Mouse (Mus musculus): ENCODE data around the gene Ros1. TPM values are rescaled to one million over a fixed set of nuclear protein-coding genes. Genes with fewer than 3 reads are reported as not detected.

The Ros1 gene
- not detected in 2 replicates for polyA plus RNA-seq (2012; rRNA removed)

DNA sequence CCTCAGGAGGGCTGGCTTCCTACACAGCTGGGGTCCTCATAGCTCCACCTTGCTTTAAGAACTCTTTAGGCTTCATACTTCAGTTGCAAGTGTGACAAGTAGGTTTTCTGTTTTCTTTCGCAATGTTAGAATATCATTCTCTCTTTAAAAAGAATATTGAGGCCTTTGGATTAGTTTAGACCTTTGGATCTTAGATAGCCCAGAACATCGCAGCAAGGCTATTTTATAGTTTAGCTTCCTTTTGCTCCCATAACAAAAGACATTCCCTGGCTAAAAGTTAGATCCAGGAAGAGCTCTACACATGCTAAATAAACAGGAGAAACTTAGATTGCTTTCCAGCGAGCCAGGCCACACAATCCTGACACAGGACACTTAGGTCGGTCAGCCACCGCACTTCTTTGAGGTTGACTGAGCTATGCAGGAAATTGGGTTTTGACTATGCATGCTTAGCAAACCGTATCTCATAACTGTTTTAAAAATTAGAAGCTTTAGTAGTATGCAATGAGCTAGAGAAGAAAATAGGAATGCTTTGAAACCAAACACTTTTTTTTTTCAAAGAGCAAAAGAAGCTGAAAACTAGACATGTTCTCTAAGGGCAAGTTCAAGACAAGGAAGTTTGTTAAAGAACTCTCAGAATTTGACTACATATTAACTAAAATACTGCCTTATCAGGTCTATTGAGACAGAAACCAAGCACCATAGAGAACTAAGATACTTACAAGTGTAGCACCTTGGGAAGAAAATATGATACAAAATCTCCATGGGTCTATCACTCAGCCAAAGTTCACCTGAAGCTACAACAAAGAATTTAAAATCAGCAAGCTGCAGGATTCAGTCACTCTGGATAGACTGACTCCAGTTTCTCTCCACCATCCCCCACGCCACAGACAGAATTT lies at the start of gene Ros1:
Gene Ros1, minus strand, starts transcription at position 288 of the 896 bp plus-strand sequence.
- no peak for TF ChIP-seq POLR2A (IDR thresholded peaks at IDR 0.05; ENCODE audit: extremely low read depth, insufficient read depth, low read length)
- no peak for TF ChIP-seq CTCF (IDR thresholded peaks at IDR 0.05; ENCODE audit: extremely low read depth, insufficient read depth, low read length)
- Histone ChIP-seq H3K27ac (ENCODE audit: insufficient read depth, low read length) (no peak within 1 kb of the TSS), H3K4me3 (ENCODE audit: insufficient read depth, low read length) (no peak within 1 kb of the TSS)

DNA sequence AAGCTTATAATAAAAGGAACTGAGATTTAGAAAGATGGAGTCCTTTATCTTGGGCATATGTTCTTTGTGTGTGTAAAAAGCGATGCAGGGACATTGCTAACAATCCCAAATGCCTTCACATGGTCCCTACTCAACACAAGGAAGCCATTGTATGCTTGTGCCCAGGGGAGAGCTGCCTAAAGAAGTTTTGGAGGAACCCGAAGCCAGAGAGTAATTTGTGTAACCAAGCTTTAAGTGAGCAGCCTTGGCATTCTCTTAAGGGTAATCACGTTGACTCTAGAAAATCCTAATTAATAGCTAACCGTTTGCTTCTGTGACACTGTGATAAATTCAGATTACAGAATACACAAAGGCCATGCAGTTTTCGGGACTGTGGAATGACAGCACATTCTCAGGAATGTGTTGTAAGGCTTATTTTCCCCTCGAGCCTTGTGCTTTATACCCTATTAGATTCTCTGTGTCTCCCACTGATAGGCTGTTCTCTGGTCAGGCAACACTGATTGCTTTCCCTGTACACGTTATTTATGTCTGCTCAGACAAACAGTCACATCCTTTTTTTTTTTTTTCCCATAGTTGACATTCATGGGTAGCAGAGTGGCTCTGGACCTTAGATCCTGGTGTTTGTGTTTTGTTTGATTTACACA lies 47.8 kb upstream of the Ros1 start:
- no peak overlapping the region for H3K27ac ChIP-seq (ENCODE audit: insufficient read depth, low read length)

More for the DNA sequence above, at the start of gene Ros1:
- H3K4me1 ChIP-seq (ENCODE audit: control insufficient read depth, insufficient read depth, low read length): no peaks in the 10 kb centered on the region

DNA sequence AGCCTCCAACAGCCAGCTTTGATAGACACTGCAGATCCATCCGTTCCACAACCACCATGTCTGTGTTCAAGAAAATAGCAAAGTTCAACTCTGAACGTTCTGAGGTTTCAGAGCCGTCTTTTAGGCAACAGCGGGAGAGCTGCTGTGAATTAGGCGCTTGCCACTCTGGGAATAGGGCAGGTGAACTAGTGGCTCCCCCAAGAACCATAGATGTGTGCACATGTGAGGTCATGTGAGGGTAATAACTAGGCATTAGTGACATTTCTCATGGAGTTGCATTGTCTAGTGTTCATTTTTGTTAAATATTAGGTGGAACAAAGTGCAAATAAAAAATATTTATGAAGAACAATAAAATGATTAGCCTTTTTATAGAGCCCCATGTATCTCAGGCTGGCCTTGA lies 47.0 kb upstream of the Ros1 start:
- Histone ChIP-seq H3K4me3 (ENCODE audit: insufficient read depth, low read length) (no peak overlapping the region), H3K4me1 (ENCODE audit: control insufficient read depth, insufficient read depth, low read length) (no peaks in the 10 kb centered on the region), H3K27ac (ENCODE audit: insufficient read depth, low read length) (no peak overlapping the region)
- no peak for TF ChIP-seq POLR2A (IDR thresholded peaks at IDR 0.05; ENCODE audit: extremely low read depth, insufficient read depth, low read length)
- TF ChIP-seq CTCF (IDR thresholded peaks at IDR 0.05; ENCODE audit: extremely low read depth, insufficient read depth, low read length): no peak

More for the DNA sequence above, 47.8 kb upstream of the Ros1 start:
- Histone ChIP-seq H3K4me1 (ENCODE audit: control insufficient read depth, insufficient read depth, low read length) (no peaks in the 10 kb centered on the region), H3K4me3 (ENCODE audit: insufficient read depth, low read length) (no peak overlapping the region)
- TF ChIP-seq CTCF (IDR thresholded peaks at IDR 0.05; ENCODE audit: extremely low read depth, insufficient read depth, low read length): no peak
- no peak for TF ChIP-seq POLR2A (IDR thresholded peaks at IDR 0.05; ENCODE audit: extremely low read depth, insufficient read depth, low read length)

DNA sequence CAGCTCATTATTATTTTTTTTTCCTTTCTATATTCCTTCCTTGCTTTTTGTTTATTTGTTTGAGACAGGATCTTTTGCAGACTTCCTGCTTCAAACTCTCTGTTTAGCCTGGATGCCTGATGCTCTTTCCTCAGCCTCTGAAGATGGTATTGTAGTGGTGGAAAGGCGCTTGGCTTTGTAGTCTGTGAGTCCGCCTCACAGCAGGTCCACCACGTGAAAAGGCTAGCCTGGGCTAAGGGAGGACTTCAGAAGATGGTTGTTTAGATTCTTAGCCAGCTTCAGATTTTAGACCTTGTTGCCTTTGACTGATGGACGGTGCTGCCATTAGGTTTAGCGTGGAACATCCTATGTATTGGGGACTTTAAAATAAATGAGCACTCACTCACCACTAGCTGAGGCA lies 40.4 kb upstream of the Ros1 start:
- Histone ChIP-seq H3K4me1 (ENCODE audit: control insufficient read depth, insufficient read depth, low read length) (no peaks in the 10 kb centered on the region), H3K27ac (ENCODE audit: insufficient read depth, low read length) (no peak overlapping the region), H3K4me3 (ENCODE audit: insufficient read depth, low read length) (peak overlapping the region; percentile 7; the same call in 1 of the 2 replicates)
- TF ChIP-seq POLR2A (IDR thresholded peaks at IDR 0.05; ENCODE audit: extremely low read depth, insufficient read depth, low read length): no peak
- no peak for TF ChIP-seq CTCF (IDR thresholded peaks at IDR 0.05; ENCODE audit: extremely low read depth, insufficient read depth, low read length)

GRCm38 (mm10) chr10:52234654-52234981 lies 39.6 kb upstream of the Ros1 start:
- H3K27ac ChIP-seq (ENCODE audit: insufficient read depth, low read length): no peak overlapping the region
- H3K4me3 ChIP-seq (ENCODE audit: insufficient read depth, low read length): peak overlapping the region; percentile 50; the same call in 1 of the 2 replicates
- H3K4me1 ChIP-seq (ENCODE audit: control insufficient read depth, insufficient read depth, low read length): no peaks in the 10 kb centered on the region
- no peak for TF ChIP-seq CTCF (IDR thresholded peaks at IDR 0.05; ENCODE audit: extremely low read depth, insufficient read depth, low read length)

DNA sequence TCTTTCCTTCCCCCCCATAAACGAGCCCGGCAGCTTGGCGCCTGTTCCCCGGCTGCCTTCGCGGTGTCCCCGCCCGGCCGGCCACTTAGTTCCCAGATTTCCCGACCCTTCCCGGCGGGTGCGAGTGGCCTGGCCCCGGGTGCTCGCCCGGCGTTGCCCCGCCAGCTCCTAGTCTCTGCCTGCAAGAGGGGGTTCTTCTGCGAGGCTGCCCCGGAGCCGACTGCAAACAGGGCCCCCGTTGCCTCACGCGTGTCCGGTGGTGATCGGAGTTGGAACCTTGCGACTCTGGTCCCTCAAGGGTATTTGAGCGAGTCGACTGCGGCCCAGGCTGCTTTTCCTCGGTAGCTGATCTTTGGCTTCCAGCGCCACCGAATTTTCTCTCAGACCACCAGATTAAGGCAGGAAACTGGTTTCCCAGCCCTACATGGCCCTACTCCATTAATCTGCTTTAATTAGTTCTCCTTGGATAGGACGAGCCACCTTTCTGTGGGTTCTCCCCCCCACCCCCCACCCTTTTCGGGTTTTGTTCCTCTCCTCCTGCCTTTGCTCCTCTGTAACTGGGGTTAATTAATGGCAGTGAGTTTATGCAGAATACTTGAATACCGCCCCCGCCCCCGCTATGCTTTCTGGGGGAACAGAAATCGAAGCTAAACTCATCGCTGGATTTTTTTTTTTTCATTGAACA lies 39.1 kb upstream of the Ros1 start:
- TF ChIP-seq CTCF (IDR thresholded peaks at IDR 0.05; ENCODE audit: extremely low read depth, insufficient read depth, low read length) (no peak), POLR2A (IDR thresholded peaks at IDR 0.05; ENCODE audit: extremely low read depth, insufficient read depth, low read length) (no peak)
- Histone ChIP-seq H3K4me3 (ENCODE audit: insufficient read depth, low read length) (peak overlapping the region; percentile 50), H3K27ac (ENCODE audit: insufficient read depth, low read length) (no peak overlapping the region), H3K4me1 (ENCODE audit: control insufficient read depth, insufficient read depth, low read length) (no peaks in the 10 kb centered on the region)

DNA sequence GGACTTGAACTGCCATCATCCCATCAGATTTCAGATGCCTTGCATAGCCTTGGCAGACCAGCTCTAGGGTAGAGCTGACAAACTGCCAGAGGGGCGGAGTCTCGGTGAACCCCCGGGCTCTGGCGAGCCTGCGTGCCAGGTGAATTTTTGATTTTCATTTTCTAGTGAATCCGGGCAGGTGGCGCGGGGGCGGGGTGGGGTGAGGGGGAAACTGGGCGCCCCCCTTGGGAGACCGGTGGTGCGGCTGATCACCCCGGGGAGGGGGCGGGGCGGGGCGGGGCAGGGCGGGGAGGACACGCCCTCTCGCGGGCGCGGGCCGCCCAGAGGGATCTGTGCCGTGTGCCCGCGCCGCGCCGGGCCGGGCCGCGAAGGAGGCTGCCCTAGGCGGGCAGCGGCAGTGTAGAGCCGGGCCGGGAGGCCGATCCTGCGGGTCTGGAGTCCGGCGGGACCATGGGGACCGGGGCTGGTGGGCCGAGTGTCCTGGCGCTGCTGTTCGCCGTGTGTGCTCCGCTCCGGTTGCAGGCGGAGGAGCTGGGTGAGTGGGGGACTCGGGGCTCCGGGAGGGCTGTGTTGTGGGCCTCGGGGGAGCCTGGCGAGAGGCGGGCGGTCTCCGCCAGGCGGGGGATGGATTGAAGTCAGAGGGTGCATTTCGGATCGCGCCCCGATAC lies 38.4 kb upstream of the Ros1 start, which contains the start of gene Dcbld1:
Gene Dcbld1, plus strand, starts transcription at position 319 of the 668 bp plus-strand sequence.
- Histone ChIP-seq H3K27ac (ENCODE audit: insufficient read depth, low read length) (no peak within 1 kb of the TSS), H3K4me3 (ENCODE audit: insufficient read depth, low read length) (peak within 1 kb of the TSS; percentile 50), H3K4me1 (ENCODE audit: control insufficient read depth, insufficient read depth, low read length) (no peaks in the 10 kb centered on the region)
- TF ChIP-seq POLR2A (IDR thresholded peaks at IDR 0.05; ENCODE audit: extremely low read depth, insufficient read depth, low read length) (no peak), CTCF (IDR thresholded peaks at IDR 0.05; ENCODE audit: extremely low read depth, insufficient read depth, low read length) (no peak)

DNA sequence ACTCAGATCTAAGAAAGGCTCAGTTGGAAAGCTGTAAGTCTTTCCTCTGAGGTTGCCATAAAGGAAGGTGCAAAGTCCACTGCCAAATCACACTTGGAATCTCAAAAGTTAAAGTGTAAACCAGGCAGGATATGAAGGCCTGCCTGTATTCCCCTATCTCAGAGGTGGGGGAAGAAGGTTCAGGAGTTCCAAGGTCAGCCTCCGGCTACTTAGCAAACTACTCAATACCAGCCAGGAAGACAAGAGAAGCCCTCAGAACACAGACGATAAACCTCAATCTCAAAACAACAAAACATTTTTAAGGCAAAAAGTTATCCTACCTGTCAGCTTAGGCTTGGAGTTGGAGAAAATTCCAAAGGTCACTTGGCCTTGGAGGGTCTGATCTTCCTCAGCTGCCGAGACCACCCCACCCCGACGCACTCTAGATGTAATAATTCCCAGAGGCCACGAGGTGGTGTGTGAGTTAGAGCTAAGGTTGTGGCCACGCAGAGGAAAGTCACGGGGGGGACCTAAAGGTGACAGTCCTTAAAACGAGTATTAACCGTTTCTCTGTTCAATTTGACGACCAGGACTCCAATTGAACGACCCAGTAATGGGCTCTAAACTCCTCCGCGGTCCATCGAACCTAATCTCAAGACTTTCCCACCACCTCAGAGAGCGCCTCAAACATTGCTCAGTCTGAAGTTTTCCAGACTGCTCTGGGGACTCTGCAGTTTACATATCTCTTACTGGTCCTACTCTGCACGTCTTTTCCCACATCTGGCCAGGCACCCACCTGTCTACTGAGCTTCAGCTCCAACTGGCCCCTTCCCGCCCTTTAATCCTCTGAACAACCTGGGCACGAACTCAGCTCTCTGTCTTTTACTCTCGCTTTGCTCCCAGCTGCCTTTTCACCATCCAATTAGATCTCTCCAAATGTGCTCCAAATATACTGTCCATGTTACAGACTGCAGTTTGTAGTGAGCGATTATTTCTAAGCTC lies 37.4 kb upstream of the Ros1 start:
- H3K27ac ChIP-seq (ENCODE audit: insufficient read depth, low read length): no peak overlapping the region
- H3K4me1 ChIP-seq (ENCODE audit: control insufficient read depth, insufficient read depth, low read length): no peaks in the 10 kb centered on the region
- peak; percentile 32; the same call in 1 of the 2 replicates for TF ChIP-seq CTCF (IDR thresholded peaks at IDR 0.05; ENCODE audit: extremely low read depth, insufficient read depth, low read length)
- no peak for TF ChIP-seq POLR2A (IDR thresholded peaks at IDR 0.05; ENCODE audit: extremely low read depth, insufficient read depth, low read length)
- H3K4me3 ChIP-seq (ENCODE audit: insufficient read depth, low read length): peak overlapping the region; percentile 50; the same call in 1 of the 2 replicates

All from cortical plate, adult 2 months (tissue).